Mouse (Mus musculus) hindbrain, embryonic 13.5 days (tissue): Measurements from ENCODE around the gene Smdt1. TPM values are rescaled to one million over a fixed set of nuclear protein-coding genes. Genes with fewer than 3 reads are reported as not detected.

Experiments used
- ATAC-seq: fragments of 200-750 bp; cut with Nextera tagmentation; 2 replicates; pipeline ENCODE4 v1.8.0; 2017; ENCODE audit warnings: moderate TSS enrichment; ENCODE audit not compliant: low FRiP score
- H3K27ac ChIP-seq: fragments of 300-500 bp; sonication (generic); 2 replicates; pipeline ENCODE4 v1.5.1; 2015; ENCODE audit warnings: inconsistent platforms, mild to moderate bottlenecking, moderate library complexity
- H3K27me3 ChIP-seq: fragments of 300-500 bp; sonication (generic); 2 replicates; pipeline ENCODE4 v1.6.1; 2015; ENCODE audit warnings: mild to moderate bottlenecking, inconsistent platforms
- H3K36me3 ChIP-seq: fragments of 300-500 bp; sonication (generic); 2 replicates; pipeline ENCODE4 v1.6.1; 2015; ENCODE audit warnings: mild to moderate bottlenecking, inconsistent platforms
- H3K4me1 ChIP-seq: fragments of 300-500 bp; sonication (generic); replicated peaks from 2 replicates; pipeline ENCODE4 v1.6.1; 2015; ENCODE audit warnings: inconsistent platforms
- H3K4me2 ChIP-seq: fragments of 300-500 bp; sonication (generic); 2 replicates; pipeline ENCODE4 v1.6.1; 2015; ENCODE audit warnings: inconsistent platforms, mild to moderate bottlenecking, moderate library complexity
- H3K4me3 ChIP-seq: fragments of 300-500 bp; sonication (generic); 2 replicates; pipeline ENCODE4 v1.5.1; 2015; ENCODE audit warnings: mild to moderate bottlenecking, inconsistent platforms
- H3K9ac ChIP-seq: fragments of 300-500 bp; sonication (generic); 2 replicates; pipeline ENCODE4 v1.6.1; 2015; ENCODE audit warnings: mild to moderate bottlenecking, inconsistent platforms
- H3K9me3 ChIP-seq: fragments of 300-500 bp; sonication (generic); 2 replicates; pipeline ENCODE4 v1.6.1; 2016; ENCODE audit warnings: inconsistent platforms
- WGBS: fragments of 180-500 bp; shearing (Covaris S2); methylation state at CpG from one replicate; pipeline ENCODE4 v1.1.7; 2015; 5-methylcytosine and 5-hydroxymethylcytosine counted together
- polyA plus RNA-seq: library from polyadenylated mRNA; unstranded; fragments of >200 nt; fragmentation: Nextera tagmentation; extraction: Ambion mirVana; gene quantifications from 2 replicates; pipeline ENCODE4 v1.2.1, GENCODE M21; 2015

The Smdt1 gene
- polyA plus RNA-seq, 1 experiment from 2014 or later, result 365 TPM

GRCm38 (mm10) chr15:82345820-82346470 lies 7.2 kb downstream of the Smdt1 start:
- peak overlapping the region; percentile 55 for H3K4me3 ChIP-seq
- H3K9me3 ChIP-seq, result no peaks in the 10 kb centered on the region
- H3K36me3 ChIP-seq, result peaks cover 34% of the 10 kb centered on the region
- H3K4me2 ChIP-seq, result peak overlapping the region; percentile 84
- H3K4me1 ChIP-seq, result peaks cover 27% of the 10 kb centered on the region
- H3K27me3 ChIP-seq, result peaks cover 8% of the 10 kb centered on the region
- under 1% methylated on average over 49 of the region's 51 CpGs for WGBS
- peak; percentile 98 for ATAC-seq
- H3K9ac ChIP-seq, result peak overlapping the region; percentile 77
- H3K27ac ChIP-seq, result peak overlapping the region; percentile 92

- peak overlapping the region; percentile 77 for H3K9ac ChIP-seq
- H3K4me1 ChIP-seq, result peaks cover 27% of the 10 kb centered on the region
- H3K36me3 ChIP-seq, result peaks cover 36% of the 10 kb centered on the region
- peak overlapping the region; percentile 55 for H3K4me3 ChIP-seq
- ATAC-seq, result 0 out of 2 replicates have a peak, but pooled peaks have one; percentile 1
- H3K27me3 ChIP-seq, result 0 out of 2 replicates have a peak, but pooled peaks cover 4% of the 10 kb centered on the region
- H3K9me3 ChIP-seq, result no peaks in the 10 kb centered on the region
- peak overlapping the region; percentile 92 for H3K27ac ChIP-seq
- 66% methylated on average over 14 of the region's 14 CpGs for WGBS
- H3K4me2 ChIP-seq, result peak overlapping the region; percentile 84
Observed at GRCm38 (mm10) chr15:82346580-82347302, 8.0 kb downstream of the Smdt1 start.

DNA sequence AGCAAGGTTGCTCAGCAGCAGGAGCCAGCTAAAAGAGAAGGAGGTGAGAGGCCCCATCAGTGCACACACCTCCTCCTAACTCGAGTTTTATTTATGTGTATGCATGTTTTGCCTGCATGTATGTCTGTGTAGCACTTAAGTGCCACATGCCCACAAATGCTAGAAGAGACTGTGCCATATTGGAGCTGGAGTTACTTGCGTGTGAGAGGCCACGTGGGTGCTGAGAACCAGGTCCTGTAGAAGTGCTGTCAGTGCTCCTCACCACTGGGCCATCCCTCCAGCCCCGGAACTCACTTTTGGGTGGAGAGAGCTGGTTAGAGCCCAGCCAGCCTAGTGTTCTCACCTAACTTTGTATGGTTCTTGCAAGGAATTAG lies 8.5 kb downstream of the Smdt1 start:
- Histone ChIP-seq H3K4me1 (peaks cover 33% of the 10 kb centered on the region), H3K4me2 (peak overlapping the region; percentile 84), H3K27me3 (0 out of 2 replicates have a peak, but pooled peaks cover under 1% of the 10 kb centered on the region), H3K4me3 (peak overlapping the region; percentile 55), H3K27ac (peak overlapping the region; percentile 92), H3K36me3 (peaks cover 36% of the 10 kb centered on the region), H3K9me3 (no peaks in the 10 kb centered on the region), H3K9ac (peak overlapping the region; percentile 77)
- WGBS, result 88% methylated on average over 4 of the region's 4 CpGs
- ATAC-seq, result no peak

- Histone ChIP-seq H3K4me1 (peaks cover 39% of the 10 kb centered on the region), H3K4me3 (no peak overlapping the region), H3K9me3 (no peaks in the 10 kb centered on the region), H3K27ac (no peak overlapping the region), H3K9ac (peak overlapping the region; percentile 77), H3K27me3 (no peaks in the 10 kb centered on the region), H3K4me2 (no peak overlapping the region; the same call in 1 of the 2 replicates), H3K36me3 (peaks cover 36% of the 10 kb centered on the region)
- WGBS, result 96% methylated on average over 12 of the region's 12 CpGs
- ATAC-seq, result no peak
Observed at GRCm38 (mm10) chr15:82347852-82348251, 9.1 kb downstream of the Smdt1 start.

- WGBS, result 87% methylated on average over 8 of the region's 8 CpGs
- peaks cover 44% of the 10 kb centered on the region for H3K4me1 ChIP-seq
Observed at GRCm38 (mm10) chr15:82348258-82348998, 9.7 kb downstream of the Smdt1 start.

DNA sequence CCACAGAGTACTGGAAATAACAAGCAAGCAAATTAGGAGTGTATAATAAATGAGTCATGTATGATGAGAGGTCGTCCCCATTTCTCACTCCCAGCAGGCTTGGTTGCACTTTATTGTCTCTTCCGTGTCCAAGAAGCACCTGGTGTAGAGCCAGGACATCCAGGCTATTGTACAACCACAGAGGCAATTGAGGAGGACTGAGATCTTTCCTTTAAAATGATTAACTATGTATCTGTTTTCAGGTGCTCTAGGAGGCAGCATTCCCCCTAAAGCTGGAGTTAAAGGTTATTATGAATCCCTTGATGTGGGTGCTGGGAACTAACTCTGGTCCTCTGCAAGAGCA lies 10.2 kb downstream of the Smdt1 start:
- H3K9ac ChIP-seq, result no peak overlapping the region
- H3K4me3 ChIP-seq, result no peak overlapping the region
- peaks cover 45% of the 10 kb centered on the region for H3K4me1 ChIP-seq
- peaks cover 36% of the 10 kb centered on the region for H3K36me3 ChIP-seq
- H3K27me3 ChIP-seq, result no peaks in the 10 kb centered on the region
- ATAC-seq, result no peak
- no peak overlapping the region for H3K27ac ChIP-seq
- WGBS, result 92% methylated on average over 2 of the region's 2 CpGs
- H3K4me2 ChIP-seq, result no peak overlapping the region
- H3K9me3 ChIP-seq, result no peaks in the 10 kb centered on the region

More at GRCm38 (mm10) chr15:82348258-82348998, 9.7 kb downstream of the Smdt1 start:
- Histone ChIP-seq H3K36me3 (peaks cover 36% of the 10 kb centered on the region), H3K9ac (peak overlapping the region; percentile 77; the same call in 1 of the 2 replicates), H3K27ac (no peak overlapping the region), H3K9me3 (no peaks in the 10 kb centered on the region), H3K4me2 (no peak overlapping the region), H3K27me3 (no peaks in the 10 kb centered on the region), H3K4me3 (no peak overlapping the region)
- no peak for ATAC-seq

- Histone ChIP-seq H3K36me3 (peaks cover 36% of the 10 kb centered on the region), H3K27me3 (no peaks in the 10 kb centered on the region), H3K9ac (no peak overlapping the region), H3K4me3 (no peak overlapping the region), H3K27ac (no peak overlapping the region), H3K9me3 (no peaks in the 10 kb centered on the region), H3K4me1 (peaks cover 50% of the 10 kb centered on the region), H3K4me2 (no peak overlapping the region)
- 96% methylated on average over 4 of the region's 4 CpGs for WGBS
- no peak for ATAC-seq
Observed at GRCm38 (mm10) chr15:82350349-82350748, 11.6 kb downstream of the Smdt1 start.

DNA sequence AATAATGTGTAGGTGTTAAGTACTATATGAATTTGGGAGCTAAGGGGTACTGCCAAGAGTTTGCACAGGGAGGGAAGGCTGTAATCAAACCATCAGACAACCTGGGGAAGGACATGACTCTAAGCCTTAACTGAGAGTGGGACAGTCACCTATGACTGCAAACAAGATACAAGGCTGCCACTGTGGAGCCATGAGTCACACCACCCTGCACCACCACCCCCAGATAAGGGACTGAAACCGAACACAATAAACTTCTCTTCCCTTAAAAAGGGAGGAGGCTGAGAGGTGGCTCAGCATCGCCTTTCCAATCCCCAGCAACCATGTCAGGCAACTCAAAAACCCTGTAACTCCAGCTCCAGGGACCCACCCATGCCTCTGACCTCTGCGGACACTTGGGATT lies 12.7 kb downstream of the Smdt1 start:
- H3K4me2 ChIP-seq, result no peak overlapping the region
- ATAC-seq, result no peak

GRCm38 (mm10) chr15:82353078-82353744 lies 14.5 kb downstream of the Smdt1 start:
- 0 out of 2 replicates have a peak, but pooled peaks cover 4% of the 10 kb centered on the region for H3K27me3 ChIP-seq
- ATAC-seq, result no peak; the same call in 1 of the 2 replicates
- H3K9me3 ChIP-seq, result no peaks in the 10 kb centered on the region
- WGBS, result 31% methylated on average over 14 of the region's 14 CpGs
- H3K4me3 ChIP-seq, result peak overlapping the region; percentile 85
- peaks cover 29% of the 10 kb centered on the region for H3K36me3 ChIP-seq
- peak overlapping the region; percentile 95 for H3K9ac ChIP-seq
- peak overlapping the region; percentile 90 for H3K27ac ChIP-seq
- H3K4me1 ChIP-seq, result peaks cover 31% of the 10 kb centered on the region
- peak overlapping the region; percentile 86 for H3K4me2 ChIP-seq

More for the DNA sequence above, 12.7 kb downstream of the Smdt1 start:
- Histone ChIP-seq H3K9me3 (no peaks in the 10 kb centered on the region), H3K27ac (no peak overlapping the region), H3K9ac (no peak overlapping the region), H3K36me3 (peaks cover 36% of the 10 kb centered on the region), H3K4me1 (peaks cover 49% of the 10 kb centered on the region), H3K4me3 (no peak overlapping the region), H3K27me3 (no peaks in the 10 kb centered on the region)
- WGBS, result 92% methylated on average over 3 of the region's 3 CpGs

- H3K9ac ChIP-seq, result peak overlapping the region; percentile 95
- H3K4me2 ChIP-seq, result peak overlapping the region; percentile 86
- H3K4me3 ChIP-seq, result peak overlapping the region; percentile 85
- H3K27ac ChIP-seq, result peak overlapping the region; percentile 90
- 0 out of 2 replicates have a peak, but pooled peaks cover 4% of the 10 kb centered on the region for H3K27me3 ChIP-seq
- H3K36me3 ChIP-seq, result peaks cover 24% of the 10 kb centered on the region
- H3K4me1 ChIP-seq, result peaks cover 28% of the 10 kb centered on the region
- 0% methylated on average over 23 of the region's 23 CpGs for WGBS
- H3K9me3 ChIP-seq, result no peaks in the 10 kb centered on the region
- ATAC-seq, result peak; percentile 65
Observed at GRCm38 (mm10) chr15:82353745-82354113, 15.0 kb downstream of the Smdt1 start.

DNA sequence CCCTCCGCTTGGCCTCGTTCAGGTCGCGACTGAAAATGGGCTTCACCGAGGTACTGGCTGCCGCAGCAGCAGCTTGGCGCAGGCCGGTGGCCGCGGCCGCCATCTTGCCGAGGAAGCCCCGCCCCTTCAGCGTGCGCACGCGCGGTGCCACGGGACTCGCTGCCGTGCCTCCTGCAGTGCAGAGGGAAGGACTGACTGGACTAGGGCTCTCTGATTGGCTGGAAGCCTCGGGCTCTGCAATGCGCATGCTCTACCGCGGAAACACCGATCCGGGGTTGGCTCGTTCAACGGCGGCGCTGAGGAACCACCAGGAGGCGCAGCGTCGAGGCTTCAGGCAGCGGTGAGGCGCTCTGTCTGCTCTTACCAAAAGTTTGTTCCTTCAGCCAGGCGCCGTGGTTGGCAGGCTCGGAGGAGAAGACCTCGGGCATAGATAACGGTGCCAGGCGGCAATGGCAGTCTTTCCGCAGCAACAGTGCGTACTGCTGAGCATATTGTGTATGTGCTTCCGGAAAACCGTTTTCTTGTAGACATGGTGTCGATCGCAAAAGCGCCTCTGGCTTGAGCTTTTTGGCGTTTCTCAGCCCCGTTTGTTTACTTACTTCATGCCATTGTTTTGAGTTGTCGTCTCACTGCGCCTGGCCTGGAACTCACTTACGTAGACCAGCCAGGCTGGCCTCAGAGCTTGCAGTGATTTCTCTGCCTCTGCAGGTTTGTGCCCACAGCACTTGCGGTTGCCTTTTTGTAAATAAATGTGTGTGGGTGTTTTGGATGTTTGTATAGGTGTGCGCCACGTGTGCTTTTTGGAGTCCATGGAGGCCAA lies 15.6 kb downstream of the Smdt1 start, which contains the start of gene Ndufa6:
Gene Ndufa6, minus strand, starts transcription at position 197 of the 820 bp plus-strand sequence.
- peak; percentile 99 for ATAC-seq
- peak within 1 kb of the TSS; percentile 90 for H3K27ac ChIP-seq
- H3K9me3 ChIP-seq, result no peaks in the 10 kb centered on the region
- WGBS, result 2% methylated on average over 57 of the region's 57 CpGs
- 0 out of 2 replicates have a peak, but pooled peaks cover 4% of the 10 kb centered on the region for H3K27me3 ChIP-seq
- peak within 1 kb of the TSS; percentile 86 for H3K4me2 ChIP-seq
- peaks cover 18% of the 10 kb centered on the region for H3K36me3 ChIP-seq
- H3K9ac ChIP-seq, result peak within 1 kb of the TSS; percentile 95
- peaks cover 32% of the 10 kb centered on the region for H3K4me1 ChIP-seq
- peak within 1 kb of the TSS; percentile 85 for H3K4me3 ChIP-seq
